Mouse (Mus musculus) forebrain, embryonic 14.5 days (tissue): Measurements from ENCODE around the gene Gm21992. TPM values are rescaled to one million over a fixed set of nuclear protein-coding genes. Genes with fewer than 3 reads are reported as not detected.

ENCODE experiments used
- ATAC-seq: fragments of 200-750 bp; cut with Nextera tagmentation; 2 replicates; pipeline ENCODE4 v1.8.0; 2017; ENCODE audit warnings: mild to moderate bottlenecking, moderate library complexity
- DNase-seq: peaks from one replicate; pipeline ENCODE4 v3.0.0-alpha.2; 2015; ENCODE audit warnings: low spot score
- H3K27ac ChIP-seq: fragments of 300-500 bp; sonication (generic); 2 replicates; pipeline ENCODE4 v1.5.1; 2014; ENCODE audit warnings: low read depth, mild to moderate bottlenecking, control low read depth, low read length, moderate library complexity
- H3K27me3 ChIP-seq: fragments of 300-500 bp; sonication (generic); replicated peaks from 2 replicates; pipeline ENCODE4 v1.6.1; 2014; ENCODE audit warnings: low read length, control low read depth, mixed read lengths; ENCODE audit not compliant: control insufficient read depth, insufficient read depth
- H3K36me3 ChIP-seq: fragments of 300-500 bp; sonication (generic); 2 replicates; pipeline ENCODE4 v1.6.1; 2014; ENCODE audit warnings: low read length, control low read depth; ENCODE audit not compliant: control insufficient read depth, insufficient read depth
- H3K4me1 ChIP-seq: fragments of 300-500 bp; sonication (generic); 2 replicates; pipeline ENCODE4 v1.6.1; 2014; ENCODE audit warnings: antibody characterized with exemption, low read length, control low read depth; ENCODE audit not compliant: control insufficient read depth, insufficient read depth
- H3K4me2 ChIP-seq: fragments of 300-500 bp; sonication (generic); 2 replicates; pipeline ENCODE4 v1.6.1; 2014; ENCODE audit warnings: mild to moderate bottlenecking, control low read depth, low read length
- H3K4me3 ChIP-seq: fragments of 300-500 bp; sonication (generic); 2 replicates; pipeline ENCODE4 v1.5.1; 2014; ENCODE audit warnings: low read depth, low read length, control low read depth
- H3K9ac ChIP-seq: fragments of 300-500 bp; sonication (generic); 2 replicates; pipeline ENCODE4 v1.6.1; 2014; ENCODE audit warnings: mild to moderate bottlenecking, low read length, control low read depth, moderate library complexity
- H3K9me3 ChIP-seq: fragments of 300-500 bp; sonication (generic); replicated peaks from 2 replicates; pipeline ENCODE4 v1.6.1; 2016; ENCODE audit warnings: low read length, control low read depth, mixed read lengths; ENCODE audit not compliant: control insufficient read depth
- WGBS: fragments of 180-500 bp; shearing (Covaris S2); extraction: QIAGEN DNeasy Blood & Tissue Kit; methylation state at CpG from one replicate; pipeline ENCODE4 v1.1.7; 2014; 5-methylcytosine and 5-hydroxymethylcytosine counted together
- polyA plus RNA-seq: library from polyadenylated mRNA; unstranded; fragments of >200 nt; fragmentation: Nextera tagmentation; extraction: Ambion mirVana; gene quantifications from 2 replicates; pipeline ENCODE4 v1.2.1, GENCODE M21; 2014

Gene Gm21992
- polyA plus RNA-seq, 1 experiment from 2014 or later, result 9.4 TPM

- no peak for ATAC-seq
- H3K27me3 ChIP-seq, result no peaks in the 10 kb centered on the region
- DNase-seq, result no peak
- peaks cover under 1% of the 10 kb centered on the region; the same call in 1 of the 2 replicates for H3K4me1 ChIP-seq
- no peaks in the 10 kb centered on the region for H3K9me3 ChIP-seq
- no peak overlapping the region for H3K27ac ChIP-seq
- H3K36me3 ChIP-seq, result peaks cover 53% of the 10 kb centered on the region
- no peak overlapping the region for H3K9ac ChIP-seq
- whole genome bisulfite sequencing, result 83% methylated on average over 10 of the region's 10 CpGs
- H3K4me3 ChIP-seq, result no peak overlapping the region
- no peak overlapping the region for H3K4me2 ChIP-seq
These were observed 8.1 kb downstream of the Gm21992 start for GRCm38 (mm10) chr19:4803283-4803682.

- no peaks in the 10 kb centered on the region for H3K4me1 ChIP-seq
- no peaks in the 10 kb centered on the region for H3K27me3 ChIP-seq
- WGBS, result 93% methylated on average over 7 of the region's 7 CpGs
- no peak for DNase-seq
- no peak for ATAC-seq
- no peaks in the 10 kb centered on the region for H3K9me3 ChIP-seq
- peaks cover 57% of the 10 kb centered on the region for H3K36me3 ChIP-seq
- no peak overlapping the region for H3K4me3 ChIP-seq
- no peak overlapping the region for H3K27ac ChIP-seq
- no peak overlapping the region for H3K9ac ChIP-seq
- no peak overlapping the region for H3K4me2 ChIP-seq
These were observed 8.7 kb downstream of the Gm21992 start for GRCm38 (mm10) chr19:4802691-4803091.

DNA sequence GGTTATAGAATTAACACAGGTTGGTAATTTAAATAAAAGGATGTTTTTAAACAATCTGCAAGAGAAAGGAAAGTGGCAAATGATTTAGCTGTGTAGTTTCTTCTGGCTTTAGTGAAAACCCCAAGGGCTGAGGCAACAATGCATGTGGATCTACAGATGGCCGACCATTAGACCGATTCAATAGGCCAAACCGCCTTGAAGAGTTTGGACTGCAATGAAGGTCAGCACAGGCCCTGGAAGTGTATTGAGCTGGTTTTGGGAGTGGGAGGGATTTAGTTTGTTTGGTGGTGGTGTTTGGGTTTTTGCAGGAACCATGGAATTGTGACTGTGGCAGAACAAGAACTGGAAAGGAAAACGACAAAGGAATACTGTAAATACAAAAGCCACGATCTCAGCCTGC lies 12.3 kb downstream of the Gm21992 start:
- Histone ChIP-seq H3K9ac (no peak overlapping the region), H3K4me3 (no peak overlapping the region), H3K4me2 (no peak overlapping the region), H3K27ac (no peak overlapping the region), H3K36me3 (peaks cover 59% of the 10 kb centered on the region), H3K9me3 (no peaks in the 10 kb centered on the region), H3K27me3 (no peaks in the 10 kb centered on the region), H3K4me1 (peaks cover 4% of the 10 kb centered on the region)
- WGBS, result 92% methylated on average over 5 of the region's 5 CpGs
- DNase-seq (no peak), ATAC-seq (no peak)

GRCm38 (mm10) chr19:4797846-4798245 lies 13.6 kb downstream of the Gm21992 start:
- Histone ChIP-seq H3K4me3 (no peak overlapping the region), H3K9me3 (no peaks in the 10 kb centered on the region), H3K36me3 (peaks cover 48% of the 10 kb centered on the region), H3K4me1 (peaks cover 6% of the 10 kb centered on the region), H3K27me3 (no peaks in the 10 kb centered on the region), H3K9ac (no peak overlapping the region), H3K4me2 (no peak overlapping the region), H3K27ac (no peak overlapping the region)
- ATAC-seq, result no peak
- 97% methylated on average over 2 of the region's 2 CpGs for WGBS
- no peak for DNase-seq

GRCm38 (mm10) chr19:4795929-4796328 lies 15.5 kb downstream of the Gm21992 start:
- Histone ChIP-seq H3K4me1 (peaks cover 18% of the 10 kb centered on the region), H3K9me3 (no peaks in the 10 kb centered on the region), H3K4me3 (no peak overlapping the region), H3K27me3 (no peaks in the 10 kb centered on the region), H3K9ac (no peak overlapping the region), H3K27ac (no peak overlapping the region), H3K4me2 (no peak overlapping the region), H3K36me3 (peaks cover 40% of the 10 kb centered on the region)
- WGBS, result 81% methylated on average over 1 of the region's 1 CpGs
- ATAC-seq (no peak), DNase-seq (no peak)

- peak within 1 kb of the TSS; percentile 77 for H3K9ac ChIP-seq
- under 1% methylated on average over 31 of the region's 31 CpGs for WGBS
- peak; percentile 99 for ATAC-seq
These were observed 17.5 kb downstream of the Gm21992 start, which contains the start of gene Rbm4 for GRCm38 (mm10) chr19:4793831-4794422. Gene Rbm4 (minus strand): TSS chr19:4793901.

DNA sequence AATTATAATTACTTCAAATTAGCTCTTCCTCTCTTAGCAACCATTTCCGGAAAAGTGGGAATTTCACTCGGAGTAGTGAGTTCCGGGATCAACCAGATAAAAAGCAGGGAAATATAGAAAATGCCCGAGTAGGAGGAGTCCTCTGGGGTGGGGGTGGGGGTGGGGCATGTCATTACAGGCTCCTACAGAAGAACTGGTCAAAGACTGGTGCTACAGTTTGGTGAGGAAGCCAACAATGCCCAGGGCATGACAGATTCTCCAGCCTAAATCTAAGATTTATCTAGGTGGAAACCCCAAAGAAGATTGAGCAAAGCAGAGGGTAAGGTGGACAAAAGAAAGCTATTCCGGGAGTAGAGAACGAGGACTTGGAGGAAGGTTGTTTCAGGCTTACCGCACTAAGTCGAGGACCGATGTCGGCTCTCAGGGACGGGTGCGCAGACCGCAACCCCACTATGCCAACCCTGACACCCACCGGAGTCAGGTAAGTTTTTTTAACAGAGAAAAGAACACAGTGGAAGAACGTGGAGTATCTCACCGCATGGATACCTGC lies 18.1 kb downstream of the Gm21992 start:
- Histone ChIP-seq H3K4me2 (peak overlapping the region; percentile 84), H3K4me1 (peaks cover 35% of the 10 kb centered on the region), H3K4me3 (peak overlapping the region; percentile 78), H3K9ac (peak overlapping the region; percentile 77), H3K36me3 (peaks cover 38% of the 10 kb centered on the region), H3K9me3 (no peaks in the 10 kb centered on the region), H3K27me3 (no peaks in the 10 kb centered on the region), H3K27ac (peak overlapping the region; percentile 75)
- WGBS, result 1% methylated on average over 16 of the region's 16 CpGs
- DNase-seq, result no peak
- peak; percentile 56 for ATAC-seq

More at GRCm38 (mm10) chr19:4793831-4794422, 17.5 kb downstream of the Gm21992 start, which contains the start of gene Rbm4:
- peak within 1 kb of the TSS; percentile 75 for H3K27ac ChIP-seq
- peaks cover 36% of the 10 kb centered on the region for H3K36me3 ChIP-seq
- DNase-seq, result peak; percentile 100
- peaks cover 34% of the 10 kb centered on the region for H3K4me1 ChIP-seq
- H3K9me3 ChIP-seq, result no peaks in the 10 kb centered on the region
- H3K4me2 ChIP-seq, result peak within 1 kb of the TSS; percentile 84
- H3K27me3 ChIP-seq, result no peaks in the 10 kb centered on the region
- H3K4me3 ChIP-seq, result peak within 1 kb of the TSS; percentile 78

DNA sequence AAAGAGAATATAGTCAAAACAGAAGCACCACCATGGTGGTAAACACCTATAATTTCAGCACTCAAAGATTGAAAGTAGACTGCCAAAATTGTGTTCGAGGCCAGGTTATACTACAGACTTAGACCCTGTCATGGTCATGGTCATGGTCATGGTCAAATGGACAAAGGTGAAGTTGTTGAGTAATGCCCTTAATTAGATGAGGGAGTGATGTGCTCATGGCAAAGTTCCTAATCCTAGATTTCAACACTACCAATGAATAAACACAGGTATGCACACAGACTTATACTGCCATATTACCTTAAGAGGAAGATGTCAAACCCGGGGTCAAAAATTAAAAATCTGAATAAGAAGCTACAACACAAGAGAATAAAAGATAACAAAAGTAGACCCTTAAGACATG lies 25.1 kb downstream of the Gm21992 start:
- Histone ChIP-seq H3K27ac (no peak overlapping the region), H3K9ac (no peak overlapping the region), H3K9me3 (no peaks in the 10 kb centered on the region), H3K27me3 (no peaks in the 10 kb centered on the region), H3K4me2 (no peak overlapping the region), H3K4me3 (no peak overlapping the region), H3K36me3 (peaks cover 92% of the 10 kb centered on the region), H3K4me1 (peaks cover 24% of the 10 kb centered on the region)
- DNase-seq (no peak), ATAC-seq (no peak)
- 94% methylated on average over 2 of the region's 2 CpGs for WGBS

DNA sequence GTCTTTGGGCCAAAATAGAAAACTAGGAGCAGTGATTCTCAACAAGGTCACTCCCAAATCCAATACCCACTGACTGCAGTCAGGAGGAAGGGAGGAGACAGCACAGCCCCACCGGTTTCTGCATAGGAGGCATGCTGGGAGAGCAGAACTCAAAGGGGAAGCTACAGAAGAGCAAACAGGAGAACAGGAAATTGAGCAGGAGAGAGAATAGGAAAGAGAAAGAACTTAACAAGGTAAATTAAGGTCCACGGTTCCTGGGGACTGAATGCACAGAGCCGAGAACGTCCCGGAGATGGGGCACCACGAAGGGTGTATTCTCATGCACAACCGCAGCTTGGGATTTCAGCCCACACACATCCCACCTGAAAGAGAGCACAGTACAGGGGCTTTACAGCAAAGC lies 26.2 kb downstream of the Gm21992 start:
- ATAC-seq (no peak), DNase-seq (no peak)
- Histone ChIP-seq H3K4me1 (peaks cover 12% of the 10 kb centered on the region), H3K27me3 (no peaks in the 10 kb centered on the region), H3K4me3 (no peak overlapping the region), H3K36me3 (peaks cover 88% of the 10 kb centered on the region), H3K9me3 (no peaks in the 10 kb centered on the region), H3K4me2 (no peak overlapping the region), H3K9ac (no peak overlapping the region), H3K27ac (no peak overlapping the region)
- 93% methylated on average over 7 of the region's 7 CpGs for WGBS
